Mouse (Mus musculus) neutrophil, adult 83 days (primary cell): ENCODE measurements around the gene Camk2g. TPM values are rescaled to one million over a fixed set of nuclear protein-coding genes. Genes with fewer than 3 reads are reported as not detected.

ENCODE experiments used
- total RNA-seq, 2 experiments: library from RNA; stranded (reverse); gene quantifications; one replicate each; pipeline ENCODE4 v1.2.4; 2023

The Camk2g gene
- 10 to 100 TPM; 51.2 to 52.6 TPM for total RNA-seq

GRCm38 (mm10) chr14:20793758-20794531, at the start of gene Camk2g:
Camk2g (minus strand) TSS chr14:20794088.

GRCm38 (mm10) chr14:20836171-20836904, 42.5 kb upstream of the Camk2g start, which contains the start of gene Plau:
Plau (plus strand) TSS chr14:20836660.

GRCm38 (mm10) chr14:20733952-20734774, 59.7 kb downstream of the Camk2g start, which contains the start of gene Ndst2:
Ndst2 (minus strand) TSS chr14:20734562.

GRCm38 (mm10) chr14:20707201-20708190, 86.4 kb downstream of the Camk2g start, which contains the start of gene Zswim8:
Zswim8 (plus strand) TSS chr14:20707552.

GRCm38 (mm10) chr14:20702741-20703381, 91.0 kb downstream of the Camk2g start, which contains the start of gene Chchd1:
Chchd1 (plus strand) TSS chr14:20703006.

GRCm38 (mm10) chr14:20694884-20695760, 98.8 kb downstream of the Camk2g start, which contains the start of gene Fut11:
Fut11 (plus strand) TSS chr14:20694968.

Other genes with a start within 250 kb of the Camk2g start
- gene Ppp3cb, start 247.5 kb downstream of the Camk2g start, total RNA-seq = 10 to 100 TPM; 57.0 to 61.1 TPM
- gene Usp54, start 153.0 kb downstream of the Camk2g start, total RNA-seq = 1 to 10 TPM; 2.5 to 2.8 TPM
- gene Myoz1, start 137.5 kb downstream of the Camk2g start, total RNA-seq = not detected
- gene Synpo2l, start 125.7 kb downstream of the Camk2g start, total RNA-seq = not detected
- 100 to 1,000 TPM; 115 to 121 TPM for gene Sec24c, start 119.8 kb downstream of the Camk2g start, total RNA-seq
- gene Fut11, start 99.1 kb downstream of the Camk2g start, total RNA-seq = 1 to 10 TPM; 6.0 to 6.3 TPM
- gene Chchd1, start 91.1 kb downstream of the Camk2g start, total RNA-seq = 10 to 100 TPM; 21.1 to 22.4 TPM
- 10 to 100 TPM; 93.3 to 94.3 TPM for gene Zswim8, start 86.5 kb downstream of the Camk2g start, total RNA-seq
- 10 to 100 TPM; 42.3 TPM for gene Ndst2, start 59.5 kb downstream of the Camk2g start, total RNA-seq
- 10 to 100 TPM; 25.9 to 33.6 TPM for gene Plau, start 42.6 kb upstream of the Camk2g start, total RNA-seq
- 100 to 1,000 TPM; 155 to 160 TPM for gene Vcl, start 135.3 kb upstream of the Camk2g start, total RNA-seq